Mouse (Mus musculus) cerebellum, postnatal 10 days (tissue): ENCODE measurements around the gene Bnc2.

ENCODE experiments used
- DNase-seq, 2 experiments: peaks; one replicate each; pipeline ENCODE4 v3.0.0; 2021; ENCODE audit warnings: mixed read lengths in 2 of 2

The Bnc2 gene

GRCm38 (mm10) chr4:84675171-84675973 is at the start of gene Bnc2:
TSS of gene Bnc2 (minus strand) at chr4:84675275.
- peak; percentile 44 to 52 for DNase-seq

- DNase-seq: peak; percentile 6 to 14
Measured at GRCm38 (mm10) chr4:84707961-84708360, 32.9 kb upstream of the Bnc2 start.

- peak in 1 of 2 experiments; percentile 12 for DNase-seq
Measured at GRCm38 (mm10) chr4:84685521-84686366, 10.7 kb upstream of the Bnc2 start.

GRCm38 (mm10) chr4:84685009-84685408 is 9.9 kb upstream of the Bnc2 start:
- DNase-seq: peak; percentile 11 to 19

- DNase-seq: no peak
Measured at GRCm38 (mm10) chr4:84675974-84676315, 870 bp upstream of the Bnc2 start.

- DNase-seq: peak in 1 of 2 experiments; percentile 64
Measured at GRCm38 (mm10) chr4:84674318-84675170, 531 bp downstream of the Bnc2 start.

- DNase-seq: peak in 1 of 2 experiments; percentile 16
Measured at GRCm38 (mm10) chr4:84673681-84674307, 1.3 kb downstream of the Bnc2 start.

- DNase-seq: no peak
Measured at GRCm38 (mm10) chr4:84672181-84672791, 2.8 kb downstream of the Bnc2 start.

GRCm38 (mm10) chr4:84670996-84671395 is 4.1 kb downstream of the Bnc2 start:
- no peak for DNase-seq

GRCm38 (mm10) chr4:84669650-84670049 is 5.4 kb downstream of the Bnc2 start:
- DNase-seq: no peak

- no peak for DNase-seq
Measured at GRCm38 (mm10) chr4:84668949-84669605, 6.0 kb downstream of the Bnc2 start.

- no peak for DNase-seq
Measured at GRCm38 (mm10) chr4:84668226-84668625, 6.8 kb downstream of the Bnc2 start.

- no peak for DNase-seq
Measured at GRCm38 (mm10) chr4:84662228-84663065, 12.6 kb downstream of the Bnc2 start.

GRCm38 (mm10) chr4:84661341-84661740 is 13.7 kb downstream of the Bnc2 start:
- DNase-seq: no peak

- DNase-seq: no peak
Measured at GRCm38 (mm10) chr4:84651786-84652185, 23.3 kb downstream of the Bnc2 start.

GRCm38 (mm10) chr4:84646576-84646975 is 28.5 kb downstream of the Bnc2 start:
- no peak for DNase-seq

- no peak for DNase-seq
Measured at GRCm38 (mm10) chr4:84639166-84639565, 35.9 kb downstream of the Bnc2 start.

- DNase-seq: peak; percentile 9 to 16
Measured at GRCm38 (mm10) chr4:84637641-84638040, 37.4 kb downstream of the Bnc2 start.

GRCm38 (mm10) chr4:84634751-84635150 is 40.3 kb downstream of the Bnc2 start:
- DNase-seq: no peak

GRCm38 (mm10) chr4:84633991-84634390 is 41.1 kb downstream of the Bnc2 start:
- no peak for DNase-seq
